Mouse (Mus musculus): ENCODE measurements around the gene Fadd. TPM values are rescaled to one million over a fixed set of nuclear protein-coding genes. Genes with fewer than 3 reads are reported as not detected.

Gene Fadd
- polyA plus RNA-seq, 1 experiment from 2014 or later = 10.9 TPM

- 38% methylated on average over 2 of the region's 2 CpGs for WGBS
- H3K27ac ChIP-seq (ENCODE audit: low read length) = no peak overlapping the region
- no peaks in the 10 kb centered on the region for H3K27me3 ChIP-seq (ENCODE audit: control insufficient read depth, insufficient read depth, low read length)
- H3K4me2 ChIP-seq (ENCODE audit: low read depth, low read length) = no peak overlapping the region
- H3K9me3 ChIP-seq (replicated peaks; ENCODE audit: control insufficient read depth, low read length) = no peaks in the 10 kb centered on the region
- H3K4me1 ChIP-seq (ENCODE audit: control insufficient read depth, insufficient read depth, low read length) = peaks cover 10% of the 10 kb centered on the region; the same call in 1 of the 2 replicates
- no peak for ATAC-seq (ENCODE audit: insufficient read depth, low FRiP score)
- H3K4me3 ChIP-seq (replicated peaks; ENCODE audit: low read length) = no peak overlapping the region
- no peaks in the 10 kb centered on the region for H3K36me3 ChIP-seq (ENCODE audit: control insufficient read depth, insufficient read depth, low read length)
- no peak overlapping the region for H3K9ac ChIP-seq (ENCODE audit: low read length)
Observed at GRCm38 (mm10) chr7:144587291-144587690, 5.0 kb upstream of the Fadd start.

DNA sequence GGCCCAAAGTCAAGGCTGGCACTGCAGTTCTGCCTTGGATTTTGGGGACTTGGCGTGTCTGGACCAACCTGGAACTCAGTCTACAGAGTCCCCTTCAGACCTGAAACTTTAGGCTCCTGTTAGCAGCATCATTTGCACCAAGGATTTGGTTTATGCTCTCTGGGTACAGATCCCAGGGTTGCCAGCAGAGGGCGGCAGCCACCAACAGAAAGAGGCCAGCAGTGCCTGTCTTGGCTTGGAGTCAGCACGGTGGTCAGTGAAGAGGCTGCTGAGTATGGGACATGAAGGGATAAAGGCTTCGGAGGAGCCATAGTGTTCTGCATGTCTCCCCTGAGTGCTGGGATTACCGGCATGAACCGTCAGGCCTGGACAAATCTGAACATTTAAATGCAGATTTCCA, 3.4 kb upstream of the Fadd start:
- Histone ChIP-seq H3K27me3 (ENCODE audit: control insufficient read depth, insufficient read depth, low read length) (no peaks in the 10 kb centered on the region), H3K9ac (ENCODE audit: low read length) (no peak overlapping the region), H3K27ac (ENCODE audit: low read length) (no peak overlapping the region), H3K4me1 (ENCODE audit: control insufficient read depth, insufficient read depth, low read length) (peaks cover 19% of the 10 kb centered on the region), H3K9me3 (replicated peaks; ENCODE audit: control insufficient read depth, low read length) (no peaks in the 10 kb centered on the region), H3K4me3 (replicated peaks; ENCODE audit: low read length) (no peak overlapping the region), H3K4me2 (ENCODE audit: low read depth, low read length) (no peak overlapping the region), H3K36me3 (ENCODE audit: control insufficient read depth, insufficient read depth, low read length) (no peaks in the 10 kb centered on the region)
- 17% methylated on average over 6 of the region's 6 CpGs for WGBS
- ATAC-seq (ENCODE audit: insufficient read depth, low FRiP score) = no peak

- 4% methylated on average over 4 of the region's 4 CpGs for WGBS
- no peak overlapping the region for H3K27ac ChIP-seq (ENCODE audit: low read length)
- H3K4me3 ChIP-seq (replicated peaks; ENCODE audit: low read length) = no peak overlapping the region
- ATAC-seq (ENCODE audit: insufficient read depth, low FRiP score) = no peak
- H3K27me3 ChIP-seq (ENCODE audit: control insufficient read depth, insufficient read depth, low read length) = no peaks in the 10 kb centered on the region
- H3K9ac ChIP-seq (ENCODE audit: low read length) = no peak overlapping the region
- no peaks in the 10 kb centered on the region for H3K36me3 ChIP-seq (ENCODE audit: control insufficient read depth, insufficient read depth, low read length)
- H3K4me1 ChIP-seq (ENCODE audit: control insufficient read depth, insufficient read depth, low read length) = peaks cover 20% of the 10 kb centered on the region
- no peaks in the 10 kb centered on the region for H3K9me3 ChIP-seq (replicated peaks; ENCODE audit: control insufficient read depth, low read length)
- no peak overlapping the region for H3K4me2 ChIP-seq (ENCODE audit: low read depth, low read length)
Observed at GRCm38 (mm10) chr7:144583619-144584018, 1.4 kb upstream of the Fadd start.

- H3K36me3 ChIP-seq (ENCODE audit: control insufficient read depth, insufficient read depth, low read length) = no peaks in the 10 kb centered on the region
- H3K9me3 ChIP-seq (replicated peaks; ENCODE audit: control insufficient read depth, low read length) = no peaks in the 10 kb centered on the region
- H3K4me3 ChIP-seq (replicated peaks; ENCODE audit: low read length) = peak overlapping the region; percentile 85
- ATAC-seq (ENCODE audit: insufficient read depth, low FRiP score) = peak; percentile 91
- peaks cover 20% of the 10 kb centered on the region for H3K4me1 ChIP-seq (ENCODE audit: control insufficient read depth, insufficient read depth, low read length)
- H3K4me2 ChIP-seq (ENCODE audit: low read depth, low read length) = peak overlapping the region; percentile 81
- H3K27me3 ChIP-seq (ENCODE audit: control insufficient read depth, insufficient read depth, low read length) = no peaks in the 10 kb centered on the region
- peak overlapping the region; percentile 88 for H3K9ac ChIP-seq (ENCODE audit: low read length)
- WGBS = 1% methylated on average over 42 of the region's 43 CpGs
- peak overlapping the region; percentile 95 for H3K27ac ChIP-seq (ENCODE audit: low read length)
Observed at GRCm38 (mm10) chr7:144581559-144582283, 542 bp downstream of the Fadd start.

DNA sequence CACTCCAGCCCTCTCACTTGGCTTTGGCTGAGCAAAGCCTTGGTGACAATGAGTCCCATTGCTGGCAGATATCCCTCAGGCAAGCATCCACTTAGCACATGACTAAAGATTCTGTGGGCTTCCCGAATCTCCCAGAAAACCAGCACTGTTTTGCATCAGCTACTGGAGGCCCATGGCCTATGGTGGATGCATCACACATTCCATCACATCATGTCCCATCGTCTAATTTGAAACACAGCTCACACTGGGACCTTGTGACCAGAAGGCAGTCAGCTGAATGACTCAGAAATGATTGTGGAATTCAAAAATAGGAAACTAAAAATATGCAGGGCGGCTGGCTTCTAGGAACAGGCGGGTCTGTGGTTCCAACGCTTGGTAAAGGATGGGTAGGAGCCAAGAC, 4.4 kb downstream of the Fadd start:
- Histone ChIP-seq H3K4me2 (ENCODE audit: low read depth, low read length) (no peak overlapping the region), H3K4me1 (ENCODE audit: control insufficient read depth, insufficient read depth, low read length) (peaks cover 12% of the 10 kb centered on the region), H3K27me3 (ENCODE audit: control insufficient read depth, insufficient read depth, low read length) (no peaks in the 10 kb centered on the region), H3K9me3 (replicated peaks; ENCODE audit: control insufficient read depth, low read length) (no peaks in the 10 kb centered on the region), H3K9ac (ENCODE audit: low read length) (no peak overlapping the region), H3K4me3 (replicated peaks; ENCODE audit: low read length) (no peak overlapping the region), H3K36me3 (ENCODE audit: control insufficient read depth, insufficient read depth, low read length) (no peaks in the 10 kb centered on the region), H3K27ac (ENCODE audit: low read length) (no peak overlapping the region)
- ATAC-seq (ENCODE audit: insufficient read depth, low FRiP score) = no peak
- 90% methylated on average over 5 of the region's 5 CpGs for WGBS

DNA sequence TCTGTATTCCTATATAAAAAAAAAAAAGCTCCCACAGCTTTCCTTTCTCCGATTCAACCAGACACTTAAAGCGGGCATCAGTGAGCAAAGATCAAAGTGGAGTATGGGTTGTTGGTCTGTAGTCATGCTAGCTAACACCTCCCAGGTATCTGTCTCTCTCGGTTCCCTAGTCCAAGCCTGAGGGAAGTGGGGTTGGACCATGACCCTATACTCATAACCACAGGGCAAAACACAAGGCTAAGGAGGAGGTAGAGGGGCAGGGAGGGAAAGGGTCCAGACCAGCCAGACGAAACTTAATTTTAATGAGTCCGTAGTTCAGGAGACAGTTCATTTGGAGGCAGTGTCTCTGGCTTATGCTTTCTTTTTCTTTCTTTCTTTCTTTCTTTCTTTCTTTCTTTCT, 10.0 kb downstream of the Fadd start:
- no peak for ATAC-seq (ENCODE audit: insufficient read depth, low FRiP score)
- Histone ChIP-seq H3K4me2 (ENCODE audit: low read depth, low read length) (no peak overlapping the region), H3K4me1 (ENCODE audit: control insufficient read depth, insufficient read depth, low read length) (peaks cover 8% of the 10 kb centered on the region), H3K27me3 (ENCODE audit: control insufficient read depth, insufficient read depth, low read length) (no peaks in the 10 kb centered on the region), H3K27ac (ENCODE audit: low read length) (no peak overlapping the region), H3K9me3 (replicated peaks; ENCODE audit: control insufficient read depth, low read length) (no peaks in the 10 kb centered on the region), H3K36me3 (ENCODE audit: control insufficient read depth, insufficient read depth, low read length) (no peaks in the 10 kb centered on the region), H3K9ac (ENCODE audit: low read length) (no peak overlapping the region), H3K4me3 (replicated peaks; ENCODE audit: low read length) (no peak overlapping the region)
- WGBS = 74% methylated on average over 5 of the region's 5 CpGs

DNA sequence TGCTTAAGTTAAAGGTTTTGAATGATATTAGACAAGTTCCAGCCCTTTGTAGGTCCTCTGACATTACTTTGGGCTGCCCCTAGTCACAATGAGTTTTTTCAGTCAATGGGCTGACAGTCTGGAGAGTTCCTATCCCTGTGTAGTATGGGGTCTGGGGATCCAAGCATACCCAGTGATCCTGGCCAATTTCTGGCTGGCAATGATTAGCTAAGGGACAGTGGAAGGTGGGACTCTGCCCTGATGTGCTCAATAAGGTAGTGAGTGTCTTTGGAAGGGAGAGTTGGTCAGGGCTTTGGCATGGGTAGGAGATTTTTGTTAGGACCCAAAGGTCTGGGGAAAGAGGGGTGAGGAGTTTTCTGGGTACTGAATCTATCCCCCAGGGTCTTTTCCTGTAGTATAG, 10.7 kb downstream of the Fadd start:
- H3K4me2 ChIP-seq (ENCODE audit: low read depth, low read length) = no peak overlapping the region
- H3K4me1 ChIP-seq (ENCODE audit: control insufficient read depth, insufficient read depth, low read length) = peaks cover 8% of the 10 kb centered on the region
- no peak overlapping the region for H3K9ac ChIP-seq (ENCODE audit: low read length)
- ATAC-seq (ENCODE audit: insufficient read depth, low FRiP score) = no peak
- no peaks in the 10 kb centered on the region for H3K36me3 ChIP-seq (ENCODE audit: control insufficient read depth, insufficient read depth, low read length)
- no peaks in the 10 kb centered on the region for H3K27me3 ChIP-seq (ENCODE audit: control insufficient read depth, insufficient read depth, low read length)
- H3K9me3 ChIP-seq (replicated peaks; ENCODE audit: control insufficient read depth, low read length) = no peaks in the 10 kb centered on the region
- no peak overlapping the region for H3K27ac ChIP-seq (ENCODE audit: low read length)
- no peak overlapping the region for H3K4me3 ChIP-seq (replicated peaks; ENCODE audit: low read length)

GRCm38 (mm10) chr7:144569428-144569827, 12.8 kb downstream of the Fadd start:
- Histone ChIP-seq H3K27me3 (ENCODE audit: control insufficient read depth, insufficient read depth, low read length) (no peaks in the 10 kb centered on the region), H3K27ac (ENCODE audit: low read length) (0 out of 2 replicates have a peak overlapping the region, but pooled peaks have one; percentile 27), H3K36me3 (ENCODE audit: control insufficient read depth, insufficient read depth, low read length) (no peaks in the 10 kb centered on the region), H3K4me2 (ENCODE audit: low read depth, low read length) (no peak overlapping the region), H3K9ac (ENCODE audit: low read length) (peak overlapping the region; percentile 12; the same call in 1 of the 2 replicates), H3K4me3 (replicated peaks; ENCODE audit: low read length) (no peak overlapping the region), H3K4me1 (ENCODE audit: control insufficient read depth, insufficient read depth, low read length) (peaks cover 8% of the 10 kb centered on the region), H3K9me3 (replicated peaks; ENCODE audit: control insufficient read depth, low read length) (no peaks in the 10 kb centered on the region)
- 0 out of 2 replicates have a peak, but pooled peaks have one; percentile 51 for ATAC-seq (ENCODE audit: insufficient read depth, low FRiP score)
- WGBS = 39% methylated on average over 7 of the region's 7 CpGs

DNA sequence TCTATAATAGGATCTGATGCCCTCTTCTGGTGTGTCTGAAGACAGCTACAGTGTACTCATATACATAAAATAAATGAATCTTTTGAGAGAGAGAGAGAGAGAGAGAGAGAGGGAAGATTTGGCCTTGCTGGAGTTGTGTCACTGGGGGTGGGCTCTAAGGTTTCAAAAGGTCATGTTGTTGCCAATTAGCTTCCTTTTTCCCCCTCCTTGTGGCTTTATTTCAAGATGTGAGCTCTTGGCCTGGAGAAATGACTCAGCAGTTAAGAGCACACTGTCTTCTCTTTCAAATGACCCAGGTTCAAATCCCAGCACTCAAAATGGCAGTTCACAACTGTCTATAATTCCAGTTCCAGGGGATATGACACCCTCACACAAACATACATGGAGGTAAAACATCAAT, 14.2 kb downstream of the Fadd start:
- H3K4me2 ChIP-seq (ENCODE audit: low read depth, low read length) = no peak overlapping the region
- no peak overlapping the region for H3K4me3 ChIP-seq (replicated peaks; ENCODE audit: low read length)
- no peak overlapping the region for H3K27ac ChIP-seq (ENCODE audit: low read length)
- H3K9ac ChIP-seq (ENCODE audit: low read length) = no peak overlapping the region
- no peaks in the 10 kb centered on the region for H3K36me3 ChIP-seq (ENCODE audit: control insufficient read depth, insufficient read depth, low read length)
- H3K27me3 ChIP-seq (ENCODE audit: control insufficient read depth, insufficient read depth, low read length) = no peaks in the 10 kb centered on the region
- peaks cover 8% of the 10 kb centered on the region for H3K4me1 ChIP-seq (ENCODE audit: control insufficient read depth, insufficient read depth, low read length)
- no peaks in the 10 kb centered on the region for H3K9me3 ChIP-seq (replicated peaks; ENCODE audit: control insufficient read depth, low read length)
- ATAC-seq (ENCODE audit: insufficient read depth, low FRiP score) = no peak

Measured in stomach, embryonic 16.5 days (tissue).